Mouse (Mus musculus) E14TG2a.4 (cell line): ENCODE measurements around the gene Bcas3.

ENCODE experiments used
- H3K27me3 ChIP-seq: 2 replicates; pipeline ENCODE4 v1.6.1; 2014; ENCODE audit warnings: low read length, control low read depth; ENCODE audit not compliant: insufficient read depth
- H3K36me3 ChIP-seq: 2 replicates; pipeline ENCODE4 v1.6.1; 2014; ENCODE audit warnings: low read length, control low read depth; ENCODE audit not compliant: insufficient read depth
- H3K4me1 ChIP-seq: replicated peaks from 2 replicates; pipeline ENCODE4 v1.6.1; 2014; ENCODE audit warnings: low read depth, low read length, control low read depth
- H3K4me3 ChIP-seq: replicated peaks from 2 replicates; pipeline ENCODE4 v1.5.1; 2014; ENCODE audit warnings: mild to moderate bottlenecking, low read length
- H3K9me3 ChIP-seq: 2 replicates; pipeline ENCODE4 v1.6.1; 2014; ENCODE audit warnings: low read length, control low read depth
- CTCF ChIP-seq: conservative IDR thresholded peaks from 2 replicates; pipeline ENCODE4 v1.5.1; 2014; ENCODE audit warnings: low read length
- NANOG ChIP-seq: IDR thresholded peaks from 2 replicates; pipeline ENCODE4 v1.6.1; 2014; ENCODE audit warnings: borderline replicate concordance, low read length, mixed read lengths
- POU5F1 ChIP-seq: IDR thresholded peaks from 2 replicates; pipeline ENCODE4 v1.6.1; 2014; ENCODE audit warnings: low read length, borderline replicate concordance

The Bcas3 gene

DNA sequence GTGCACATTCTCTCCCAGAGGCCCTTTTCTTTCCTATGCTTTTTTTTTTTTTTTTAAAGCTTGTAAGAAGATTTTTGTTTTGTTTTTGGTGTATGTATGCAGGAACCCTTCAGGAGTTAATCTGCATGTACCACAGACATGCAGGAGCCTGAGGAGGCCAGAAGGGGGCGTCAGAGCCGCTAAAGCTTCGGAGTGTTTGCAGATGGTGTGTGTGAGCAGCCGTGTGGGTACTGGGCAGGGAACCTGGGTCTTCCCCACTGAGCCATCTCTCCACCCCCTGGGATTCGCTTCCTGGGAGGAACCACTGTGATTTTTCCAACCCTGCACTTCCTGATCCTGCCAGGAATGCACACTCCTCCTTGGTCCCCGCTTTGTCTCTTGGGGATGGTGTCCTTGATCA, 497.8 kb downstream of the Bcas3 start:
- H3K9me3 ChIP-seq = no peaks in the 10 kb centered on the region
- no peak overlapping the region for H3K4me3 ChIP-seq
- no peaks in the 10 kb centered on the region for H3K36me3 ChIP-seq
- TF ChIP-seq NANOG = no peak
- TF ChIP-seq CTCF = peak; percentile 55
- TF ChIP-seq POU5F1 = no peak
- H3K4me1 ChIP-seq = peaks cover 19% of the 10 kb centered on the region
- peaks cover 36% of the 10 kb centered on the region for H3K27me3 ChIP-seq

GRCm38 (mm10) chr11:85857997-85858698, 505.2 kb downstream of the Bcas3 start:
- H3K36me3 ChIP-seq = no peaks in the 10 kb centered on the region
- H3K4me3 ChIP-seq = no peak overlapping the region
- H3K4me1 ChIP-seq = peaks cover 22% of the 10 kb centered on the region
- H3K27me3 ChIP-seq = 0 out of 2 replicates have a peak, but pooled peaks cover 2% of the 10 kb centered on the region
- no peaks in the 10 kb centered on the region for H3K9me3 ChIP-seq
- TF ChIP-seq CTCF (no peak), NANOG (no peak), POU5F1 (no peak)

DNA sequence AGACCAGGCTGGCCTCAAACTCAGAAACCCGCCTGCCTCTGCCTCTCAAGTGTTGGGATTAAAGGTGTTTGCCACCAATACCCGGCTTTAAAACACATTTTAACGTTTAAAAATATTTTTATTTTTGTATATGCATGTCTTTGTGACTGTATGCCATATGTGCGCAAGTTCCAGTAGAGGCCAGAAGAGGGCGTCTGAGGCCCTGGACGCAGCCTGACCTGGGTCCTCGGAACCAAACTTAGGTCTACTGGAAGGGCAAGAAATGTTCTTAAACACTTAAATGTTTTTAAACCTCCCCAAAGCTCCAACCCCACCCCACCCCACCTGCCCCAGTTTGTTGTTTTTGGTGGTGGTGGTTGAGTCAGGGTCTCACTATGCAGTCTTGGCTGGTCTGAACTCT, 511.4 kb downstream of the Bcas3 start:
- Histone ChIP-seq H3K4me3 (no peak overlapping the region), H3K9me3 (no peaks in the 10 kb centered on the region), H3K4me1 (peaks cover 10% of the 10 kb centered on the region), H3K36me3 (no peaks in the 10 kb centered on the region), H3K27me3 (peaks cover 6% of the 10 kb centered on the region; the same call in 1 of the 2 replicates)
- no peak for TF ChIP-seq NANOG
- peak; percentile 92 for TF ChIP-seq CTCF
